Mouse (Mus musculus): ENCODE measurements around the gene Xcr1. TPM values are rescaled to one million over a fixed set of nuclear protein-coding genes. Genes with fewer than 3 reads are reported as not detected.

The Xcr1 gene
- total and polyA plus RNA-seq, 3 experiments = 0.57 to 1.9 (median 0.62) TPM

GRCm38 (mm10) chr9:123850705-123851061 is 11.1 kb downstream of the Xcr1 start:
- H3K27me3 ChIP-seq (replicated peaks) = no peaks in the 10 kb centered on the region
- H3K9ac ChIP-seq (ENCODE audit: insufficient read depth, low read depth) = peak overlapping the region; percentile 98
- peak overlapping the region; percentile 98 for H3K27ac ChIP-seq (ENCODE audit: insufficient read depth, low read depth)
- H3K4me3 ChIP-seq (replicated peaks in 1 of 3; ENCODE audit: low read depth in 2 of 3, low read length in 2 of 3, poor library complexity in 1 of 3) = peak overlapping the region; percentile 78 to 90 (median 83)
- in situ Hi-C loops (cut with MboI; ENCODE audit: low pct_ligation_motif_present, low pct_unique_long_range_greater_than_20kb, low sequenced_read_pairs) (no loop called here), dilution Hi-C loops (cut with MboI; ENCODE audit: extremely low pct_ligation_motif_present, extremely low pct_unique_long_range_greater_than_20kb, low sequenced_read_pairs) (no loop called here)
- peak overlapping the region; percentile 98; the same call in 1 of the 2 replicates for H3K4me2 ChIP-seq (ENCODE audit: insufficient read depth, low read depth, poor library complexity, severe bottlenecking)
- DNase-seq (ENCODE audit: extremely low read depth) = peak; percentile 86
- H3K36me3 ChIP-seq (replicated peaks in 1 of 2; ENCODE audit: control insufficient read depth in 1 of 2, insufficient read depth in 1 of 2, low read length in 1 of 2) = peaks cover 0 to 4% of the 10 kb centered on the region in 2 experiments
- H3K79me2 ChIP-seq (replicated peaks; ENCODE audit: control insufficient read depth, extremely low read depth, insufficient read depth, poor library complexity, severe bottlenecking) = peaks cover 29% of the 10 kb centered on the region
- H3K4me1 ChIP-seq (ENCODE audit: control insufficient read depth in 1 of 2, insufficient read depth in 2 of 2) = peaks cover 16 to 53% of the 10 kb centered on the region in 2 experiments
- TF ChIP-seq USF2 (conservative IDR thresholded peaks at IDR 0.05; ENCODE audit: low read depth, low read length) = no peak
- peak; percentile 93; the same call in 1 of the 2 replicates for TF ChIP-seq CHD1 (IDR thresholded peaks at IDR 0.05; ENCODE audit: low read depth, low read length)
- TF ChIP-seq NRF1 (IDR thresholded peaks at IDR 0.05; ENCODE audit: low read depth, low read length) = peak; percentile 31; the same call in 1 of the 2 replicates
- peak; percentile 90 for TF ChIP-seq SIN3A (IDR thresholded peaks at IDR 0.05; ENCODE audit: low read length)
- TF ChIP-seq TCF12 (IDR thresholded peaks at IDR 0.05; ENCODE audit: low read depth, low read length) = no peak
- peak; percentile 81 for TF ChIP-seq MYC (IDR thresholded peaks at IDR 0.05; ENCODE audit: low read depth, low read length)
- TF ChIP-seq MEF2A (IDR thresholded peaks at IDR 0.05; ENCODE audit: borderline replicate concordance, low read depth, low read length) = peak; percentile 90
- peak; percentile 28; the same call in 1 of the 2 replicates for TF ChIP-seq SMC3 (IDR thresholded peaks at IDR 0.05; ENCODE audit: low read depth, low read length)
- TF ChIP-seq ZC3H11A (IDR thresholded peaks at IDR 0.05; ENCODE audit: low read depth, low read length) = no peak
- peak; percentile 37; the same call in 1 of the 2 replicates for TF ChIP-seq JUN (IDR thresholded peaks at IDR 0.05; ENCODE audit: insufficient read depth, low read depth, low read length)
- peak; percentile 11 for TF ChIP-seq RAD21 (IDR thresholded peaks at IDR 0.05; ENCODE audit: low read depth, low read length)
- TF ChIP-seq JUND (conservative IDR thresholded peaks at IDR 0.05; ENCODE audit: low read depth, low read length) = 0 out of 2 replicates have a peak, but pooled peaks have one; percentile 20
- no peak for TF ChIP-seq MAZ (IDR thresholded peaks at IDR 0.05; ENCODE audit: low read depth, low read length)
- peak; percentile 90 for TF ChIP-seq CHD2 (IDR thresholded peaks at IDR 0.05; ENCODE audit: low read length)
- no peak; the same call in 1 of the 2 replicates for TF ChIP-seq EP300 (IDR thresholded peaks at IDR 0.05; ENCODE audit: low read length)
- no peak for TF ChIP-seq ELF1 (IDR thresholded peaks at IDR 0.05; ENCODE audit: low read depth, low read length)
- TF ChIP-seq MXI1 (IDR thresholded peaks at IDR 0.05; ENCODE audit: low read depth, low read length) = peak; percentile 62
- TF ChIP-seq ETS1 (conservative IDR thresholded peaks at IDR 0.05; ENCODE audit: low read depth, low read length) = no peak
- TF ChIP-seq MAX (IDR thresholded peaks at IDR 0.05; ENCODE audit: low read length) = peak; percentile 68; the same call in 1 of the 2 replicates
- no peak for TF ChIP-seq POLR2AphosphoS2 (IDR thresholded peaks at IDR 0.05; ENCODE audit: low read depth, low read length)
- TF ChIP-seq MAFK (IDR thresholded peaks at IDR 0.05; ENCODE audit: insufficient replicate concordance, low read length) = 0 out of 2 replicates have a peak, but pooled peaks have one; percentile 3
- no peak for TF ChIP-seq KAT2A (IDR thresholded peaks at IDR 0.05; ENCODE audit: insufficient replicate concordance, low read length)
- TF ChIP-seq ZNF384 (IDR thresholded peaks at IDR 0.05; ENCODE audit: low read depth, low read length) = peak; percentile 30; the same call in 1 of the 2 replicates
- TF ChIP-seq ZMIZ1 (IDR thresholded peaks at IDR 0.05; ENCODE audit: low read depth, low read length) = peak; percentile 47; the same call in 1 of the 2 replicates
- no peaks in the 10 kb centered on the region for H3K9me3 ChIP-seq (replicated peaks; ENCODE audit: low read length)

All from CH12.LX (cell line).